Mouse (Mus musculus) small intestine, adult 2 months (tissue): ENCODE results near the gene BC037034. TPM values are rescaled to one million over a fixed set of nuclear protein-coding genes. Genes with fewer than 3 reads are reported as not detected.

Experiments used
- H3K27ac ChIP-seq: fragments of 200-500 bp; 2 replicates; pipeline ENCODE4 v1.5.1; 2012; ENCODE audit warnings: low read depth, low read length, control low read depth, inconsistent platforms; ENCODE audit not compliant: insufficient read depth
- H3K27me3 ChIP-seq: fragments of 200-500 bp; 2 replicates; pipeline ENCODE4 v1.6.1; 2012; ENCODE audit warnings: mild to moderate bottlenecking, moderate library complexity, low read length, inconsistent platforms; ENCODE audit not compliant: control insufficient read depth, insufficient read depth
- H3K36me3 ChIP-seq: fragments of 200-500 bp; 2 replicates; pipeline ENCODE4 v1.6.1; 2012; ENCODE audit warnings: mild to moderate bottlenecking, low read length, control low read depth, inconsistent platforms; ENCODE audit not compliant: control insufficient read depth, insufficient read depth
- H3K4me1 ChIP-seq: fragments of 200-500 bp; 2 replicates; pipeline ENCODE4 v1.6.1; 2012; ENCODE audit warnings: low read length, inconsistent platforms, mixed read lengths; ENCODE audit not compliant: control insufficient read depth, insufficient read depth, insufficient read length
- H3K4me3 ChIP-seq: fragments of 200-500 bp; 2 replicates; pipeline ENCODE4 v1.5.1; 2012; ENCODE audit warnings: low read depth, mild to moderate bottlenecking, control low read depth, inconsistent platforms, low read length, moderate library complexity
- CTCF ChIP-seq: fragments of 200-500 bp; IDR thresholded peaks from 2 replicates; pipeline ENCODE4 v1.5.1; 2012; ENCODE audit warnings: low read depth, mild to moderate bottlenecking, control low read depth, inconsistent platforms, low read length, moderate library complexity, mixed read lengths; ENCODE audit not compliant: insufficient replicate concordance, insufficient read length; ENCODE audit errors: extremely low read depth
- POLR2A ChIP-seq: fragments of 200-500 bp; IDR thresholded peaks from 2 replicates; pipeline ENCODE4 v1.6.1; 2012; ENCODE audit warnings: low read depth, mild to moderate bottlenecking, control low read depth, inconsistent platforms, low read length, moderate library complexity
- WGBS: fragments of 180-500 bp; shearing (Covaris S2); methylation state at CpG from one replicate; pipeline ENCODE4 v1.1.7; 2018; 5-methylcytosine and 5-hydroxymethylcytosine counted together
- polyA plus RNA-seq: library from polyadenylated mRNA; depleted of rRNA; stranded (reverse); fragments of >200 nt; gene quantifications from 2 replicates; pipeline ENCODE4 v1.2.3, GENCODE M21; 2012

BC037034 gene
- polyA plus RNA-seq, 1 experiment: 56.7 TPM

DNA sequence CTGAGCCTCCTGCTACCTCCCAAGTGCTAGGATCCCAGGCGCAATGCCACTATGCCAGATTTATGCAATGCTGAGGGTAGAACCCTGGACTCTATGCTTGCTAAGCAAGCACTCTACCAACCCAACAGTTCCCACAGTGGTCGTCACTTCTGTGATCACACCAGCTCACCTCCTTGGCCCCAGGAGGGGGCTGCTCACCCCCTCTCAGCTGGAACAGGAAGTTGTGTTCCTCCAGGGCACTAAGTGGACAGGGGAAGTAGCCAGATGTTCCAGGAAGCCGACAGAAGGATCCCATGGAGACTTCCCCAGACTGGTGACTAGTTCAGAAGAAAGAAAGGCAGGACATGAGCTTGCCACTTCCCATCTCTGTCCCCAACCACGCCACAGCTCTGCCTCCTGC, 1.8 kb downstream of the BC037034 start:
- Histone ChIP-seq H3K4me3 (peak overlapping the region; percentile 94; the same call in 1 of the 2 replicates), H3K27me3 (no peaks in the 10 kb centered on the region), H3K36me3 (peaks cover 35% of the 10 kb centered on the region), H3K4me1 (peaks cover 12% of the 10 kb centered on the region; the same call in 1 of the 2 replicates), H3K27ac (no peak overlapping the region; the same call in 1 of the 2 replicates)
- TF ChIP-seq POLR2A (no peak), CTCF (no peak)
- WGBS: 76% methylated on average over 4 of the region's 4 CpGs

DNA sequence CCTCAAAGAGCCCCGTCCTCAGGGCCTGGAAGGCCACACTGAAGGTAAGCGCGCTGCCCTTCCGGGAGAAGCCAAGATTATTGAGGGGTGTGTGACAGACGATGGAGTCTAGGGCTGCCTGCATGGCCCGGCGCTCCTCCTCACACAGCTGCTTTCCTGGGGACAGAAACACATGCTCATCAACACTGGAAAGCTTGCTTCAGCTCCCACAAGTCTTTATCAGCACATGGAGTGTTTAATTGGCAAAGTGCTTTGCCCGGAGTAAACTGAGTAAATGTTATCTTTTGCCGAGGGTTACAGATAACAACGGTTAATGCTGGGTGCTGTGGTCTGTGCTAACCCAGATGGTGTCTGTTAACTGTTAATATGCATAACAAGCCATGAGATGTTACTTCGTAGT, 3.0 kb downstream of the BC037034 start:
- H3K4me3 ChIP-seq: no peak overlapping the region
- 59% methylated on average over 11 of the region's 11 CpGs for whole genome bisulfite sequencing
- no peak for TF ChIP-seq CTCF
- TF ChIP-seq POLR2A: no peak
- no peak overlapping the region for H3K27ac ChIP-seq
- H3K36me3 ChIP-seq: peaks cover 35% of the 10 kb centered on the region
- H3K4me1 ChIP-seq: peaks cover 14% of the 10 kb centered on the region
- H3K27me3 ChIP-seq: no peaks in the 10 kb centered on the region

DNA sequence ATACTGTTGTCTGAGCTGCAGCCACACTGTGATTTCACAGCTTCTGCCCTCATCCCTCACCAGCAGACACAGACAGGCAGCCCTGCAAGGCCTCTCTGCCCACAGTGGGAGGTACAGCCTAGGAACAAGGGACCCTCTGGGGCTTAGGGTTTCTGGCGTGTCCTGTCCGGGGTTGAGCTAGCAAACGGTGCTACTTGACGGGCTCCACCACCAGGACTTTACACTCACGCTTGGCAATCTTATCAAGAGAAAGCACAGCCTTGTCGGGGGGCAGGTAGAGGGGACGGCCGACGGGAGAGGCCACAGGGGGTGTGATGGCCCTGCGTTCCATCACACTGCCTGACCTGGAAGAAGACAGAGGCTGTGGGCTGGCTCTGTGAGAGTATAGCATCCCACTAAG, 3.8 kb downstream of the BC037034 start:
- H3K4me3 ChIP-seq: no peak overlapping the region
- TF ChIP-seq CTCF: no peak
- TF ChIP-seq POLR2A: no peak
- WGBS: 86% methylated on average over 10 of the region's 10 CpGs

DNA sequence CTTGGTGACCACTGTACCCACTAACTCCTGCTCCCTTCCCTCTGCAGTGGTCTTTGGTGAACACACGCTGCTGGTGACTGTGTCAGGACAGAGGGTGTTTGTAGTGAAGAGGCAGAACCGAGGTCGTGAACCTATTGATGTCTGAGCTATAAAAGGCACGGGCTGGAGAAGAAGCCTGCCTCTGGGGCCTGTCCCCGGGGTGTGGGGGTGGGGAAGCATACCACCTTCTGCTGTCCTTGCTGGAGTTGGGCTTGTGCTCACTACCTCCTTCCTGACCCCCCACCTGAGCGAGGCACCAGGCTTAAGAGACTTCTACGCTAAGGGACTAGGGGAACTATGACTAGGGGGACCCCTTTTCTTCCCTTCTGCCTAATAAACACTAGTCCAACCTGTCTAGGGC, 4.8 kb downstream of the BC037034 start:
- H3K4me1 ChIP-seq: peaks cover 13% of the 10 kb centered on the region
- H3K4me3 ChIP-seq: no peak overlapping the region
- 61% methylated on average over 7 of the region's 7 CpGs for WGBS
- TF ChIP-seq POLR2A (no peak), CTCF (no peak)
- H3K27me3 ChIP-seq: no peaks in the 10 kb centered on the region
- H3K36me3 ChIP-seq: peaks cover 35% of the 10 kb centered on the region
- no peak overlapping the region for H3K27ac ChIP-seq

More for the DNA sequence above, 3.8 kb downstream of the BC037034 start:
- Histone ChIP-seq H3K4me1 (peaks cover 14% of the 10 kb centered on the region), H3K27me3 (no peaks in the 10 kb centered on the region), H3K36me3 (peaks cover 35% of the 10 kb centered on the region), H3K27ac (no peak overlapping the region)

DNA sequence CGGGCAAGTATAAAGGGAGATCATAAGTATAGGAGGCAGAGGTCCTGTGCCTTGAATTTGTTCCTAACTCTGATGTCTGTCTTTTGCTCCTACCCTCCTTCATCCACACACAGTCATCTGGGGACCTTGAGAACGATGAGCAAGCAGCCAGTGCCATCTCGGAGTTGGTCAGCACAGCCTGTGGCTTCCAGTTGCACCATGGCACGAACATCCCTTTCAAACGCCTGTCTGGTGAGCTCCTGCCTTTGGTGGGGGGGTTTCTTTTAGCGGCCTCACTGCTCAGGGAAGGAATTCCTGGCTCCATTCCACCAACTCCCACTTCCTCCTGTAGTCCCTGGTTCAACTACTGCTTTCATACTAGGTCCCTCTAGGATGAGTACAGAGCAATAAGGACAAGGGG, 5.3 kb downstream of the BC037034 start:
- Histone ChIP-seq H3K27ac (no peak overlapping the region), H3K27me3 (no peaks in the 10 kb centered on the region), H3K4me1 (peaks cover 13% of the 10 kb centered on the region), H3K36me3 (peaks cover 35% of the 10 kb centered on the region), H3K4me3 (no peak overlapping the region)
- whole genome bisulfite sequencing: 84% methylated on average over 6 of the region's 6 CpGs
- TF ChIP-seq POLR2A: no peak
- no peak for TF ChIP-seq CTCF

DNA sequence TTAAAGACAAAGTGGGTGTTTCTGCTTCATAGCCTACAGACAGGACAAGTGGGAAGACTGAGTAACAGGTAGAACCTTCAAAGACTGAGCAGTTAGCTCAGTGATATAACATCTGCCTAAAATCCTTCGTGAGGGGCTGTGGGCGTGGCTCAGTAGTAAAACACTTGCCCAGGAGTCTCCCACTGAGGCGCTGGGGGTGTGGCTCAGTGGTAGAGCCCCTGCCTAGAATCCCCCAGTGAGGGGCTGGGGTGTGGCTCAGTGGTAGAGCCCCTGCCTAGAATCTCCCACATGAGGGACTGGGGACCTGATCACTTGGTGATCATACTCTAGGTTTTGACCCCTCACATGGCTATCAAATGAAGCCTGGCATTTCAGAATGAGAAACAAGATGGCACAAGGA, 5.8 kb downstream of the BC037034 start:
- no peaks in the 10 kb centered on the region for H3K27me3 ChIP-seq
- TF ChIP-seq POLR2A: no peak
- TF ChIP-seq CTCF: no peak
- no peak overlapping the region for H3K4me3 ChIP-seq
- H3K36me3 ChIP-seq: peaks cover 35% of the 10 kb centered on the region
- WGBS: 76% methylated on average over 3 of the region's 3 CpGs
- H3K27ac ChIP-seq: no peak overlapping the region
- peaks cover 13% of the 10 kb centered on the region for H3K4me1 ChIP-seq

DNA sequence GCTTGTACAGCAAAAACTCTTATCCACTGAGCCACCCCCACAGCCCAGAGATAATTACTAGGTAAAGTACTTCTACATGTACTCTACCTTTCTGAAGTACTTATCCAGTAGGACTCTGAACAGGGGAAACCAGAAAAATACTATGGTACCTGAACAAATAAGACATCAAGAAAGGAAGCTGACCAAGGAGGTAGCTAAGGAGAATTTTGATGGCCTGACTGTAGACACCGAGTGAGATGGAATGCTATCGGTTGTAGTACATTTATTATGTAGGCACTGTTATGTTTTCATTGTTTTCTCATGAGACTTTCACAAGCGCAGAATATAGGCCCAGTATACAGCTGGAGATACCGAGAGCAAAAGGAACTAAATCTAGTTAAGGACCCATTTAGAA, 6.3 kb downstream of the BC037034 start:
- H3K4me3 ChIP-seq: no peak overlapping the region
- 84% methylated on average over 4 of the region's 4 CpGs for WGBS
- no peak for TF ChIP-seq POLR2A
- no peak for TF ChIP-seq CTCF
- peak overlapping the region; percentile 67 for H3K27ac ChIP-seq
- H3K27me3 ChIP-seq: no peaks in the 10 kb centered on the region
- H3K4me1 ChIP-seq: peaks cover 10% of the 10 kb centered on the region
- peaks cover 35% of the 10 kb centered on the region for H3K36me3 ChIP-seq
